Mouse (Mus musculus) limb, embryonic 10.5 days (tissue): ENCODE results near the gene Tcp11. TPM values are rescaled to one million over a fixed set of nuclear protein-coding genes. Genes with fewer than 3 reads are reported as not detected.
A peak's percentile ranks its signal among the peaks of the same experiment; 100 is the strongest.

Experiments
- DNase-seq: peaks from one replicate; pipeline ENCODE4 v3.0.0-alpha.2; 2017; ENCODE audit warnings: low spot score
- H3K27ac ChIP-seq: fragments of 300-500 bp; sonication (generic); 2 replicates; pipeline ENCODE4 v1.5.1; 2016; ENCODE audit warnings: mild to moderate bottlenecking
- H3K27me3 ChIP-seq: fragments of 300-500 bp; sonication (generic); 2 replicates; pipeline ENCODE4 v1.6.1; 2016; ENCODE audit warnings: low read depth, mild to moderate bottlenecking; ENCODE audit not compliant: poor library complexity, severe bottlenecking
- H3K36me3 ChIP-seq: fragments of 300-500 bp; sonication (generic); 2 replicates; pipeline ENCODE4 v1.6.1; 2016; ENCODE audit warnings: mild to moderate bottlenecking, moderate library complexity
- H3K4me1 ChIP-seq: fragments of 300-500 bp; sonication (generic); 2 replicates; pipeline ENCODE4 v1.6.1; 2016
- H3K4me3 ChIP-seq: fragments of 300-500 bp; sonication (generic); 2 replicates; pipeline ENCODE4 v1.5.1; 2016; ENCODE audit warnings: mild to moderate bottlenecking, moderate library complexity
- H3K9me3 ChIP-seq: fragments of 300-500 bp; sonication (generic); replicated peaks from 2 replicates; pipeline ENCODE4 v1.6.1; 2016; ENCODE audit warnings: mild to moderate bottlenecking
- WGBS: fragments of 180-500 bp; shearing (Covaris S2); methylation state at CpG from one replicate; pipeline ENCODE4 v1.1.7; 2016; 5-methylcytosine and 5-hydroxymethylcytosine counted together
- polyA plus RNA-seq: library from polyadenylated mRNA; unstranded; fragments of >200 nt; fragmentation: Nextera tagmentation; extraction: Ambion mirVana; gene quantifications from 2 replicates; pipeline ENCODE4 v1.2.1, GENCODE M21; 2016

Gene Tcp11
- 0.97 and 1.1 TPM in 2 replicates for polyA plus RNA-seq

DNA sequence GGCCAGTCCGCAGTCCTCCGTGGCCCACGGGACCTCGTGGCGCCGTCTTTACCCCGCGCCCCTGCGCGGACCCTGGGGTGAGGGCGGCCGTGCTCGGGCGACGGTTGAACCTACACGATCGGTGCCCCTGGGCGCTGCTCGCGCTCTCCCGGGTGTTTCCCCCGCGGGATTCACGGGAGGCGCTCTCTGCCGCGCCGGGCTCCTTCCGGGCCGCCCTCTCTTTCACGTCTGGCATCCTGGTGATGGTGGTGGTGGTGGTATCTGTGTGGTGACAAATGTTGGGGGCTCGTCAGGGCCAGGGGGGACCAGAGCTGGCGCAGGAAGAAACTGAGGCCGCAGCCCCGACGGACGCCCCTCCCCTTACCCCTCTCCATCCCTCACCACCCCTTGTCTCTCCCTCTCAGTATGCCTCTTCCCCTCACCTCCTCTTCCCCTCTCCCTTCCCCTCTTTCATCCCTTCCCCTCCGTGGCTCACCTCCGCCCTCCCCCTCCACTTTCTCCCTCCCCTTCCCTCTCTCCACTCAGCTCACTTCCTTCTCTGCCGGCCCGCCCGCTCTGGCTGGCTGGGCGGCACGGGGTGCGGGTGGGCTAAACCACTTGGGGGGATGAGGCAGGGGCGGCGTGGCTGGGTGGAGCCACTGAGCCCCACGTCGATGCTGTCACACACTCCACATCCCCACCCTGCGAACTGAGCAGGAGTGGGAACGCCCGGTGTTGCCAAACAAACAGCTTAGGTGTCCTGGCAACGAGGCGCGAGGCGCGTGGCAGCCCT, at the start of gene Tcp11:
TSS of gene Tcp11 (minus strand) at position 595 of the 772 bp plus-strand sequence.
- no peaks in the 10 kb centered on the region for H3K9me3 ChIP-seq
- peak; percentile 83 for DNase-seq
- H3K27ac ChIP-seq, result peak within 1 kb of the TSS; percentile 79
- no peaks in the 10 kb centered on the region for H3K36me3 ChIP-seq
- peaks cover 21% of the 10 kb centered on the region for H3K27me3 ChIP-seq
- 2% methylated on average over 56 of the region's 57 CpGs for WGBS
- H3K4me3 ChIP-seq, result peak within 1 kb of the TSS; percentile 70
- peaks cover 43% of the 10 kb centered on the region for H3K4me1 ChIP-seq

DNA sequence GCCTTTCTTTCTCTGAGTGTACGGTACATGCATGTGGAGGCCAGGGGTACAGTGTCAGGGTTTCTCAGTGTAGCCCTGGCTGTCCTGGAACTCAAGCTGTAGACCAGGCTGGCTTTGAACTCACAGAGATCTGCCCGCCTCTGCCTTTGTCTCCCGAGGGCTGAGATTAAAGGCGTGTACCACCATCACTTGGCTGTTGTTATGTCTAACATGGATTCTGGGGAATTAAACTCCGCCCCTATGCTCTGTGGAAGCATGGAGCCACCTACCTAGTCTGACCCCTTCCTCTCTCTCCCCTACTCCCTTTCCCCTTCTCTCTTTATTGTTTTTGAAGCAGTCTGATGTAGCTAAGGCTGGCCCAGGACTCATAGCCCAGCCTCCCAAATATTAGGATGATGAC, 49.4 kb upstream of the Tcp11 start:
- Histone ChIP-seq H3K4me3 (no peak overlapping the region), H3K4me1 (peaks cover 19% of the 10 kb centered on the region), H3K36me3 (no peaks in the 10 kb centered on the region), H3K27me3 (0 out of 2 replicates have a peak, but pooled peaks cover 3% of the 10 kb centered on the region), H3K27ac (no peak overlapping the region), H3K9me3 (no peaks in the 10 kb centered on the region)
- no peak for DNase-seq
- 92% methylated on average over 5 of the region's 5 CpGs for WGBS

DNA sequence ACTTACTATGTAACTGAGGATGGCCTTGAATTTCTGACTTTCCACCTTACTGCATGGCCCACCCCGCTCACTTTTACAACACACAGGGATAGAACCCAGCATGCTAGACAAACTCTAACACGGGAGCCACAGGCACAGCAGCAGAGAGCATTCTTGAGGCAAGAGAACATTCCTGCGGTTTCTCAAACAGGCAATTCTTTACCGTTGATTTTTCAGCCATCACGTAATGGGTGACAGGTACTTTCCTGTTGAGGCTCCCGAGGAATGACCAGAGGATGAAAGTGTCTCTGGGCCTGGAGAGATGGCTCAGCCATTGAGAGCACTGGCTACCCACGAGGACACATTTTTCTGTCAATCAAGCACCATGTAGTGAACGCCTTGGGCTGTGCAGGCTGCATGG, 43.9 kb upstream of the Tcp11 start:
- Histone ChIP-seq H3K27ac (0 out of 2 replicates have a peak overlapping the region, but pooled peaks have one; percentile 4), H3K9me3 (no peaks in the 10 kb centered on the region), H3K4me3 (no peak overlapping the region), H3K4me1 (peaks cover 11% of the 10 kb centered on the region), H3K36me3 (no peaks in the 10 kb centered on the region), H3K27me3 (no peaks in the 10 kb centered on the region)
- DNase-seq, result no peak
- 75% methylated on average over 8 of the region's 8 CpGs for WGBS

- Histone ChIP-seq H3K4me3 (no peak overlapping the region), H3K9me3 (no peaks in the 10 kb centered on the region), H3K27ac (peak overlapping the region; percentile 46; the same call in 1 of the 2 replicates), H3K36me3 (no peaks in the 10 kb centered on the region), H3K4me1 (peaks cover 11% of the 10 kb centered on the region), H3K27me3 (no peaks in the 10 kb centered on the region)
- DNase-seq, result no peak
- WGBS, result 63% methylated on average over 7 of the region's 7 CpGs
These were observed 43.2 kb upstream of the Tcp11 start for GRCm38 (mm10) chr17:28123627-28124026.

GRCm38 (mm10) chr17:28122949-28123348, 42.5 kb upstream of the Tcp11 start:
- H3K36me3 ChIP-seq, result no peaks in the 10 kb centered on the region
- H3K27ac ChIP-seq, result 0 out of 2 replicates have a peak overlapping the region, but pooled peaks have one; percentile 46
- WGBS, result 76% methylated on average over 13 of the region's 13 CpGs
- H3K4me3 ChIP-seq, result no peak overlapping the region
- DNase-seq, result no peak
- peaks cover 13% of the 10 kb centered on the region for H3K4me1 ChIP-seq
- no peaks in the 10 kb centered on the region for H3K9me3 ChIP-seq
- no peaks in the 10 kb centered on the region for H3K27me3 ChIP-seq

DNA sequence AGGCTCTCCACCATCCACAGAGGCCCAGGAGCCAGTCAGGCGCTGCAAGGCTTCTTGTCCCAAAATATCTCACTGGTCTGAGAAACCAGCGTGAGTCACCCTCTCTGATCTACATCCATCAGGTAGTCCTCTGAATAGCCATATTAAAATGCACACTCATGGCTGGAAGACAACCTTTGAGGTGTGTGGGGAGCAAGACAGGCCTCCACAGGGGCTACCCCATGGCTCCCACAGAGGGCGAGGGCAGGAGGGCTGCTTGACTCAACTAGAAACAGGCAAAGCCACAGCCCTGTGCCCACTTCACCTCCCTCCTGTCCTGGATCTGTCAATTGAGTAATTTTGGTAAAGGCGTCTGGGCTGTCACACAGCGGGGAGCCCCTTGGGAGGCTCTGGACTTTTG, 40.0 kb upstream of the Tcp11 start:
- Histone ChIP-seq H3K4me3 (no peak overlapping the region), H3K27ac (no peak overlapping the region)
- 84% methylated on average over 5 of the region's 5 CpGs for WGBS

GRCm38 (mm10) chr17:28117451-28118209, 37.2 kb upstream of the Tcp11 start:
- peaks cover 25% of the 10 kb centered on the region for H3K4me1 ChIP-seq
- H3K27me3 ChIP-seq, result no peaks in the 10 kb centered on the region
- WGBS, result 68% methylated on average over 19 of the region's 19 CpGs
- no peak for DNase-seq
- H3K4me3 ChIP-seq, result no peak overlapping the region
- H3K36me3 ChIP-seq, result no peaks in the 10 kb centered on the region
- no peaks in the 10 kb centered on the region for H3K9me3 ChIP-seq
- H3K27ac ChIP-seq, result peak overlapping the region; percentile 2; the same call in 1 of the 2 replicates

More for the DNA sequence above, 40.0 kb upstream of the Tcp11 start:
- no peaks in the 10 kb centered on the region for H3K27me3 ChIP-seq
- peaks cover 22% of the 10 kb centered on the region for H3K4me1 ChIP-seq
- H3K36me3 ChIP-seq, result no peaks in the 10 kb centered on the region
- no peak for DNase-seq
- H3K9me3 ChIP-seq, result no peaks in the 10 kb centered on the region

DNA sequence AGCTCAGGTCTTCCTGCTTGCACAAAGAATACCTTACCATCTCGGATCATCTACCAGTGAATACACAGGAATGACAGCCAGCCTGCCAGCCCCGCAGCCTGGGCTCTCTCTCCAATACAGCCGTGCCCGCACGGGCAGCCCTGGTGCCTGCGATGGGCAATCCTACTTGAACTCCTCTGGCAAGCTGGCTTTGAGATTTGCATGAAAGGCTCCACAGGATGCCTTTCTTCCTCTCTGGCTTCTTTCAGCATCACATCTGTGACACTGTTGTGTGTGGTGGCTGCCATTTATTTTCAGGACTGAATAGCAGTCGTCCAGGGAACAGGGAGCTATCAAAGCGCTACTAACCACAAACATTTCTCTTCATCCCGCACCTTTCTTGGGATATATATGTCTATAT, 35.9 kb upstream of the Tcp11 start:
- Histone ChIP-seq H3K9me3 (no peaks in the 10 kb centered on the region), H3K4me3 (no peak overlapping the region), H3K27ac (no peak overlapping the region), H3K36me3 (no peaks in the 10 kb centered on the region), H3K4me1 (peaks cover 27% of the 10 kb centered on the region), H3K27me3 (no peaks in the 10 kb centered on the region)
- WGBS, result 85% methylated on average over 9 of the region's 9 CpGs
- DNase-seq, result no peak

- Histone ChIP-seq H3K9me3 (no peaks in the 10 kb centered on the region), H3K4me3 (no peak overlapping the region), H3K27ac (no peak overlapping the region), H3K4me1 (peaks cover 41% of the 10 kb centered on the region), H3K36me3 (no peaks in the 10 kb centered on the region), H3K27me3 (no peaks in the 10 kb centered on the region)
- WGBS, result 93% methylated on average over 8 of the region's 8 CpGs
- DNase-seq, result no peak
These were observed 31.8 kb upstream of the Tcp11 start for GRCm38 (mm10) chr17:28112266-28112665.

- H3K4me1 ChIP-seq, result peaks cover 43% of the 10 kb centered on the region
- no peaks in the 10 kb centered on the region for H3K9me3 ChIP-seq
- peak overlapping the region; percentile 66 for H3K27ac ChIP-seq
- 0 out of 2 replicates have a peak overlapping the region, but pooled peaks have one; percentile 7 for H3K4me3 ChIP-seq
- H3K27me3 ChIP-seq, result no peaks in the 10 kb centered on the region
- H3K36me3 ChIP-seq, result no peaks in the 10 kb centered on the region
- DNase-seq, result no peak
- 17% methylated on average over 14 of the region's 14 CpGs for WGBS
These were observed 26.8 kb upstream of the Tcp11 start for GRCm38 (mm10) chr17:28107275-28107674.

- peaks cover 50% of the 10 kb centered on the region for H3K4me1 ChIP-seq
- no peak for DNase-seq
- H3K27me3 ChIP-seq, result no peaks in the 10 kb centered on the region
- no peaks in the 10 kb centered on the region for H3K9me3 ChIP-seq
- H3K36me3 ChIP-seq, result no peaks in the 10 kb centered on the region
- 81% methylated on average over 6 of the region's 6 CpGs for WGBS
- H3K4me3 ChIP-seq, result no peak overlapping the region
- no peak overlapping the region for H3K27ac ChIP-seq
These were observed 25.9 kb upstream of the Tcp11 start for GRCm38 (mm10) chr17:28106352-28106751.

DNA sequence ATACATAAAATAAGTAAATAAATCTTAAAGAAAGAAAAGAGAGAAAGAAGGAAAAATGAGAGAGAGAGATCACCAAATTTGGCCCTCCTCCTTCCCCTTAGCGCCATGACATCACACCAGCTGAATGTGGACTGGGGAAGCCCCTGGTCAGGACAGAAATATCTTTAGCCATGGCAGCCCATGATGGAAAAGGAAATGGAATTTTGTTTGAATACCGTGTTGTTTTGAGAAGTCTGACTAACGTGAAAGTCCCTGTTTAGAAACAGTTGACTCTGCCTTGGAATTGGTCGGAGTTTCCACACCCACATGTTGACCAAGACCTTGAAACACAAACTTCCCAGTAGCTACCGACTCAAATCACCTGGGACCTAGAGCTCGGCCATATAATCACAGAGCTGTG, 24.0 kb upstream of the Tcp11 start:
- Histone ChIP-seq H3K4me3 (no peak overlapping the region), H3K27ac (no peak overlapping the region), H3K36me3 (no peaks in the 10 kb centered on the region), H3K4me1 (peaks cover 43% of the 10 kb centered on the region), H3K9me3 (no peaks in the 10 kb centered on the region), H3K27me3 (no peaks in the 10 kb centered on the region)
- WGBS, result 94% methylated on average over 6 of the region's 6 CpGs
- DNase-seq, result no peak

DNA sequence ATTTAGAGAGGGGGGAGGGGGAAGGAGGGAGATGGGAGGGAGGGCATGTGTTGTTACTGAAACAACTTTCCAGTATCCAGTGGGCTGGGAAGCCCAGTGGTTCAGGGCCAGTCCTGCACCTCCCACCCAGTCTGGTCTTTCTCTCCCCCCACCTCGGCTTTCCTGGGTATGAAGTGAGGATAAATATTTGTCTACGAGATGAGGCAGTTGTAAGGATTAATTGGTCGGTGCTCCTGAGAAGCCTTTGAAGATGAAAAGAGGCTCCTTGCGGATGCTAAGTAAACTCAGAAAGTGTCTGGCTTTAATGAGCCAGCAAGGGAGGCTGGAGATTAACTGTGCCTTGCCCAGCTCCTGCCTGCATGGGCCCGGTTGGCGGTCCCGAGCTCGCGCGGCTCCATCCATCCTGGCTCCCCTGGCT, 21.5 kb upstream of the Tcp11 start:
- Histone ChIP-seq H3K27me3 (no peaks in the 10 kb centered on the region), H3K27ac (peak overlapping the region; percentile 68), H3K36me3 (no peaks in the 10 kb centered on the region), H3K4me3 (peak overlapping the region; percentile 11; the same call in 1 of the 2 replicates), H3K4me1 (peaks cover 59% of the 10 kb centered on the region), H3K9me3 (no peaks in the 10 kb centered on the region)
- no peak for DNase-seq
- WGBS, result 5% methylated on average over 10 of the region's 10 CpGs
